Mouse (Mus musculus): ENCODE data around the gene Tmem106a.
"Not testable (repeated sequence)": the region's sequence is repeated elsewhere in the genome, so short reads cannot be mapped to it uniquely, and the experiment has no call there.

The Tmem106a gene

DNA sequence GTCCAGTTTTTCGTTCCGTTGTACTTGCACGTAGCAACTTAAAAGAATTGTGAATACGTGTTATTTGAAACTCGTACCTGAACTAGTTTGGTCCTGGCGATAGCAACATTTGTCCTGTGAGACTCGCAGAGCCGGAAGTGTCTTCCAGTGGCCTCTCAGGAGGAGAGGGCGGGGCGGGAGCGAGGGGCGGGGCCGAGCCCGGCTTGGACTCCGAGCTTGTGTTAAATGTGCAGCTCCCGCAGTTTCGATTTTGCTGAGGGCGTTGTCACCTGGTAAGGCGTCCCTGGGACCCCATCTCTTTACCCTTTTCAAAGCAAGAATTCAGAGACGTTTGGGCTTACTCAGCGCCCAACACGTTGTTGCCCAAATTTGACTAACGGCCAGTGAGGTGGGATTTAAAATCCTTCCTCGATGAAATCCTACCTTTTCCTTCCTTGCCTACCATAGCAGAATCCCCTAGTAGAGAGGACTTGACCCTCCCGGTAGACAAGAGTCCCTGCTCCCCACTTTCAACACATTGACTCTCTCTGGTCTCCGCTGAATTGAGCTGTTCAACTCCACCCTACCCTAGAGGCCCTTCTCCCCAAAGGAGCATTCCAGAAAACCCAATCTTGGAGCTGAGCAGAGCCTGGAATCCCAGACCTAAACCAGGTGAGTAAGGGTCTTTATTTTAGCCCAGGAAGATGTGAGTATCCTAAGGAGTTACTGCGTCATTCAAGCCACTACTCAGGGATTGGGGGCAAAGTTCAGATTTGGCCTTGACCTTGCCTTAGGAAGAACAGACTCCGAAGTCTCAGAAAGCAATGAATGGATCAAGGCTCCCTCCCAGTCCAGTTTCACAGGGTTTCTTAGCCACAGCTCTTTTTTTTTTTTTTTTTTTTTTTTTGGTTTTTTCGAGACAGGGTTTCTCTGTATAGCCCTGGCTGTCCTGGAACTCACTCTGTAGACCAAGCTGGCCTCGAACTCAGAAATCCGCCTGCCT is at the start of gene Tmem106a:
Tmem106a (plus strand) TSS at position 189 of the 982 bp plus-strand sequence.
- peak; percentile 76 to 93 for DNase-seq (ENCODE audit: inconsistent age in 2 of 2, low spot score in 1 of 2)

GRCm38 (mm10) chr11:101543533-101543932 is 38.5 kb upstream of the Tmem106a start:
- DNase-seq (ENCODE audit: inconsistent age in 2 of 2, low spot score in 1 of 2) = no peak

- no peak for DNase-seq (ENCODE audit: inconsistent age in 2 of 2, low spot score in 1 of 2)
These were observed 37.9 kb upstream of the Tmem106a start for GRCm38 (mm10) chr11:101544132-101544531.

GRCm38 (mm10) chr11:101548526-101548925 is 33.5 kb upstream of the Tmem106a start:
- DNase-seq (ENCODE audit: inconsistent age in 2 of 2, low spot score in 1 of 2) = no peak

DNA sequence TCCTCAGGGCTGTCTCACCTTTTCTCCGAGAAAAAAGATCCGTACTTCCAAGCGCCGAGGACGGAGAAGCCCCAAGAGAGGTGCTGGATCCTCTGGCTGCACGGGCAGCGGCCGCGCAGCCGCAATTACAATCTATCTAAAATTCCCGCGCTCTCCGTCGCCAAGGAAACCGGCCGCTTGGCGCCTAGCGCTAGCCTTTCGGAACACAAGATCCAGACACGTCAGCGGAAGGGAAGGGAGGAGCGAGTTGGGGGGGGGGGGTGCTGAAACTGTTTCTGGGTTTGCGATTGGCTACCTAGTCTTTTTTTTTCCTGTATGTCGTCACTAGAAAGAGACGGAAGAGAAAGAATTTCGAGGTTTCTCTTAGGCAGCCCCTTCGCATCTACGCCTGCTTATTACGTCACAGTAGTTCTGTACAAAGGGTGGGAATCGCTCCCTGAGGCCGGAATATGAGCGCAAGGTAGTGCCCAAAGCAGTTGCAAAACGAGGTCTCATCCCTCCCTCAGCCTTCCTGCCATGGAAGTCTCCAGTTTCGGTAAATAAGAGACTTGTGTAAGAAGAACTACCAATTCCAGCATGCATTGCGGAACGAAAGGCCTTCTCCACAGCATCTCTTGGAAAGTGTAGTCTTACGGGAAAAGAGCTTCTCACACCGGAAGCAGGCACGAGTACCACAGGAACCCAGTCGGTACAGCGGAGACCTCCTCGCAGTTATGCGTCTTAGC is 30.1 kb upstream of the Tmem106a start, which contains the start of the genes Brca1 and Nbr1:
Brca1 (minus strand) TSS at position 205 of the 725 bp plus-strand sequence.
Nbr1 (plus strand) TSS at position 399 of the 725 bp plus-strand sequence.
- peak; percentile 90 to 99 for DNase-seq (ENCODE audit: inconsistent age in 2 of 2, low spot score in 1 of 2)

GRCm38 (mm10) chr11:101552476-101553300 is 29.4 kb upstream of the Tmem106a start:
- DNase-seq (ENCODE audit: inconsistent age in 2 of 2, low spot score in 1 of 2) = peak; percentile 99

- DNase-seq (ENCODE audit: inconsistent age in 2 of 2, low spot score in 1 of 2) = peak in 1 of 2 experiments; percentile 67
These were observed 28.6 kb upstream of the Tmem106a start for GRCm38 (mm10) chr11:101553354-101553930.

GRCm38 (mm10) chr11:101556541-101556940 is 25.5 kb upstream of the Tmem106a start:
- peak in 1 of 2 experiments; percentile 37 for DNase-seq (ENCODE audit: inconsistent age in 2 of 2, low spot score in 1 of 2)

GRCm38 (mm10) chr11:101556954-101557353 is 25.1 kb upstream of the Tmem106a start:
- no peak for DNase-seq (ENCODE audit: inconsistent age in 2 of 2, low spot score in 1 of 2)

GRCm38 (mm10) chr11:101562391-101562790 is 19.7 kb upstream of the Tmem106a start:
- peak; percentile 40 to 77 for DNase-seq (ENCODE audit: inconsistent age in 2 of 2, low spot score in 1 of 2)

GRCm38 (mm10) chr11:101568421-101568820 is 13.6 kb upstream of the Tmem106a start:
- DNase-seq (ENCODE audit: inconsistent age in 2 of 2, low spot score in 1 of 2) = no peak

- no peak for DNase-seq (ENCODE audit: inconsistent age in 2 of 2, low spot score in 1 of 2)
These were observed 5.9 kb upstream of the Tmem106a start for GRCm38 (mm10) chr11:101576116-101576515.

- DNase-seq (ENCODE audit: inconsistent age in 2 of 2, low spot score in 1 of 2) = no peak
These were observed 819 bp upstream of the Tmem106a start for GRCm38 (mm10) chr11:101581081-101581764.

- no peak for DNase-seq (ENCODE audit: inconsistent age in 2 of 2, low spot score in 1 of 2)
These were observed 1.2 kb downstream of the Tmem106a start for GRCm38 (mm10) chr11:101583205-101583604.

- DNase-seq (ENCODE audit: inconsistent age in 2 of 2, low spot score in 1 of 2) = not testable (repeated sequence)
These were observed 3.0 kb downstream of the Tmem106a start for GRCm38 (mm10) chr11:101585031-101585430.

- DNase-seq (ENCODE audit: inconsistent age in 2 of 2, low spot score in 1 of 2) = no peak
These were observed 3.8 kb downstream of the Tmem106a start for GRCm38 (mm10) chr11:101585805-101586204.

DNA sequence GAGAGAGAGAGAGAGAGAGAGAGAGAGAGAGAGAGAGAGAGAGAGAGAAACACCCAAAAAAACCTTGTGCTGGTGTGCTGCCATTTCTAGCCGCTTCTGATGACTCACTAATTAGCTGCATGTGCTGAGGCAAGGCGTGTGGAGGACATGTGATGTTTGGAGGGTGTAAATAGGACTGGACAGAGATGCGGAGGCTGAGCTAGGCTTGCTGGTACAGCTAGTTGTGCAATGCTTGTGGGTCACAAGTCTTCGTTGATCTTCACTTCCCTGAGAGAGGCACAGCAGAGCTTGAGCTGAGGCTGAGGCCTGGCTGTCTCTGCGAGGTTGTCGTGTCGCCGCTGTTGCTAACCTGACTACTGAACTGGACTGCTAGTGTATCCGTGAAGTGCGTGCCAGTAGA is 5.6 kb downstream of the Tmem106a start:
- no peak for DNase-seq (ENCODE audit: inconsistent age in 2 of 2, low spot score in 1 of 2)

- no peak for DNase-seq (ENCODE audit: inconsistent age in 2 of 2, low spot score in 1 of 2)
These were observed 6.8 kb downstream of the Tmem106a start for GRCm38 (mm10) chr11:101588868-101589267.

DNA sequence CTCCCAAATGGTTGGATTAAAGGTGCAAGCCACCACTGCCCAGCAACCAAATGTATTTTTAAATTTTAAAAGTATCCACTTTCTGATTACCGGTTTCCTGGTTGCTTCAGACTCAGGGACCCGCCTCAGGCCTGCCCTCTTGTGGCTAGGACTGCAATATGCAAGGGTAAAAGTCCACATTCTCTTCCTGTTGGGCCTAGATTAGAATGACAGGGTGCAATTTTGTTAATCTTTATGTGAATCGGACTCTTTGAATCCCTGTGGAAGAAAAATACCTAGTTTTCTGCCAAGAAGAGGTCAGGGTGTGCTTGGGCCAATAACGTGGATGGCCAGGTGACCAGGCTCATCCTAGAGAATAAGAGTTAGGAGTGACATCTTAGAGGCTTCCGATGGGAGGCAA is 7.4 kb downstream of the Tmem106a start:
- peak; percentile 40 to 76 for DNase-seq (ENCODE audit: inconsistent age in 2 of 2, low spot score in 1 of 2)

All from adrenal gland, adult (tissue).